In genomic region chr1:179634159-179634558, GRCm38 (mm10) we compare ENCODE assay signal across 18 mouse cellular contexts. TPM values are rescaled to one million over a fixed set of nuclear protein-coding genes. Genes with fewer than 3 reads are reported as not detected.
DNase-seq lines count a peak whose midpoint lies in the region; ATAC-seq and TF ChIP-seq lines count a peak whose summit lies in the region.
"Had no signal": no experiment of that assay in that cellular context is flagged by ENCODE, and none has a peak within 500 bp of the region (broad histone marks: within the 10 kb centered on the region; RNA-seq: fewer than 3 reads in every experiment).

No protein-coding gene starts in this region.

- no peak overlapping the region for H3K4me2 ChIP-seq in intestine, postnatal 0 days (replicated peaks; ENCODE audit: low read depth)
- no peak overlapping the region for H3K4me2 ChIP-seq in intestine, embryonic 16.5 days (ENCODE audit: low read depth, low read length)
- no peak overlapping the region for H3K4me2 ChIP-seq in lung, postnatal 0 days (replicated peaks; ENCODE audit: low read depth, low read length)
- H3K4me2 ChIP-seq: embryonic facial prominence, embryonic 15.5 days; heart, embryonic 15.5 days; hindbrain, embryonic 13.5 days; neural tube, embryonic 13.5 days had no signal

- TF ChIP-seq CTCF in intestine, postnatal 0 days (IDR thresholded peaks at IDR 0.05; ENCODE audit: low read depth): peak; percentile 16; the same call in 1 of the 2 replicates
- peak; percentile 3; the same call in 1 of the 2 replicates for TF ChIP-seq CTCF in lung, postnatal 0 days (IDR thresholded peaks at IDR 0.05)
- TF ChIP-seq CTCF in cortical plate, adult 2 months (IDR thresholded peaks at IDR 0.05; ENCODE audit: extremely low read depth, insufficient read depth, low read length): 0 out of 2 replicates have a peak, but pooled peaks have one; percentile 6

- no peak for ATAC-seq in intestine, postnatal 0 days
- ATAC-seq in intestine, embryonic 16.5 days: no peak
- ATAC-seq in lung, postnatal 0 days: no peak
- ATAC-seq: forebrain, embryonic 16.5 days had no signal

- H3K4me3 ChIP-seq in intestine, postnatal 0 days (ENCODE audit: low read depth, low read length): no peak overlapping the region
- no peak overlapping the region for H3K4me3 ChIP-seq in intestine, embryonic 16.5 days (ENCODE audit: low read length)
- no peak overlapping the region for H3K4me3 ChIP-seq in lung, postnatal 0 days (ENCODE audit: low read depth, low read length)
- H3K4me3 ChIP-seq in cortical plate, adult 2 months (ENCODE audit: insufficient read depth, low read length): no peak overlapping the region
- H3K4me3 ChIP-seq: embryonic facial prominence, embryonic 15.5 days; heart, embryonic 15.5 days; hindbrain, embryonic 13.5 days; megakaryocyte, embryonic 14.5 days; neural tube, embryonic 13.5 days had no signal

- peak; percentile 5 to 8 for DNase-seq in adrenal gland, postnatal 36 days
- DNase-seq in adrenal gland, postnatal 10 days: no peak
- DNase-seq in lung, postnatal 0 days (ENCODE audit: low spot score): no peak
- DNase-seq in lung, adult 18-20 months: no peak
- DNase-seq in yolk sac, embryonic 10.5 days (ENCODE audit: low spot score): no peak
- DNase-seq: cerebellum, adult 8-10 months; gastrocnemius, postnatal 25 days; heart, postnatal 36 days; lung, postnatal 36 days had no signal

- no peak for TF ChIP-seq EP300 in lung, postnatal 0 days (IDR thresholded peaks at IDR 0.05)

- no peak for TF ChIP-seq POLR2A in cortical plate, adult 2 months (IDR thresholded peaks at IDR 0.05; ENCODE audit: extremely low read depth, insufficient read depth, low read length)

- H3K9me3 ChIP-seq in intestine, postnatal 0 days (ENCODE audit: control insufficient read depth): no peaks in the 10 kb centered on the region
- no peaks in the 10 kb centered on the region for H3K9me3 ChIP-seq in intestine, embryonic 16.5 days (ENCODE audit: control insufficient read depth, low read length)
- H3K9me3 ChIP-seq in lung, postnatal 0 days (ENCODE audit: low read length): no peaks in the 10 kb centered on the region
- H3K9me3 ChIP-seq: embryonic facial prominence, embryonic 15.5 days; heart, embryonic 15.5 days; hindbrain, embryonic 13.5 days; megakaryocyte, embryonic 14.5 days; neural tube, embryonic 13.5 days had no signal

- WGBS in intestine, postnatal 0 days: 90% methylated on average over 3 of the region's 3 CpGs
- WGBS in intestine, embryonic 16.5 days: 90% methylated on average over 3 of the region's 3 CpGs
- 88% methylated on average over 3 of the region's 3 CpGs for WGBS in lung, postnatal 0 days

- 0 out of 2 replicates have a peak, but pooled peaks cover 3% of the 10 kb centered on the region for H3K4me1 ChIP-seq in intestine, postnatal 0 days (replicated peaks; ENCODE audit: control insufficient read depth, insufficient read depth, low read length)
- H3K4me1 ChIP-seq in intestine, embryonic 16.5 days (ENCODE audit: control insufficient read depth, insufficient read depth, low read length): no peaks in the 10 kb centered on the region
- no peaks in the 10 kb centered on the region for H3K4me1 ChIP-seq in lung, postnatal 0 days (ENCODE audit: insufficient read depth, low read depth, low read length)
- H3K4me1 ChIP-seq in cortical plate, adult 2 months (ENCODE audit: control insufficient read depth, insufficient read depth, low read length): no peaks in the 10 kb centered on the region
- H3K4me1 ChIP-seq: embryonic facial prominence, embryonic 15.5 days; heart, embryonic 15.5 days; neural tube, embryonic 13.5 days had no signal

- no peaks in the 10 kb centered on the region for H3K36me3 ChIP-seq in intestine, postnatal 0 days (ENCODE audit: control insufficient read depth, insufficient read depth)
- no peaks in the 10 kb centered on the region for H3K36me3 ChIP-seq in intestine, embryonic 16.5 days (ENCODE audit: control insufficient read depth, insufficient read depth, low read length)
- H3K36me3 ChIP-seq in lung, postnatal 0 days (ENCODE audit: insufficient read depth, low read length): no peaks in the 10 kb centered on the region
- H3K36me3 ChIP-seq: embryonic facial prominence, embryonic 15.5 days; heart, embryonic 15.5 days; hindbrain, embryonic 13.5 days; neural tube, embryonic 13.5 days had no signal

- no peaks in the 10 kb centered on the region for H3K27me3 ChIP-seq in intestine, postnatal 0 days (replicated peaks; ENCODE audit: control insufficient read depth, insufficient read depth, low read length)
- no peaks in the 10 kb centered on the region for H3K27me3 ChIP-seq in intestine, embryonic 16.5 days (replicated peaks; ENCODE audit: control insufficient read depth, insufficient read depth, low read length)
- H3K27me3 ChIP-seq in lung, postnatal 0 days (replicated peaks; ENCODE audit: insufficient read depth, low read length): no peaks in the 10 kb centered on the region
- H3K27me3 ChIP-seq: embryonic facial prominence, embryonic 15.5 days; heart, embryonic 15.5 days; hindbrain, embryonic 13.5 days; neural tube, embryonic 13.5 days had no signal

- H3K9ac ChIP-seq in intestine, postnatal 0 days (ENCODE audit: low read depth, low read length): no peak overlapping the region
- no peak overlapping the region for H3K9ac ChIP-seq in intestine, embryonic 16.5 days (ENCODE audit: low read depth, low read length)
- H3K9ac ChIP-seq in lung, postnatal 0 days (replicated peaks; ENCODE audit: low read depth): no peak overlapping the region
- H3K9ac ChIP-seq: embryonic facial prominence, embryonic 15.5 days; heart, embryonic 15.5 days; hindbrain, embryonic 13.5 days; neural tube, embryonic 13.5 days had no signal

- H3K27ac ChIP-seq in intestine, postnatal 0 days (ENCODE audit: low read depth, low read length): no peak overlapping the region
- no peak overlapping the region for H3K27ac ChIP-seq in intestine, embryonic 16.5 days (ENCODE audit: low read length)
- no peak overlapping the region for H3K27ac ChIP-seq in lung, postnatal 0 days (ENCODE audit: low read length)
- no peak overlapping the region for H3K27ac ChIP-seq in cortical plate, adult 2 months (ENCODE audit: insufficient read depth, low read length)
- H3K27ac ChIP-seq: embryonic facial prominence, embryonic 15.5 days; heart, embryonic 15.5 days; hindbrain, embryonic 13.5 days; neural tube, embryonic 13.5 days had no signal

RNA-seq across cellular contexts. Expression of gene Sccpdh, which starts 33.9 kb away (rescaled TPM):
- 10 to 100 TPM; 34.8 to 42.0 TPM for total RNA-seq in adrenal gland, postnatal 36 days (2021)
- 10 to 100 TPM; 29.9 to 36.9 TPM for total RNA-seq in adrenal gland, postnatal 10 days (2021)
- polyA plus RNA-seq in intestine, postnatal 0 days (2015; fragmentation: Nextera tagmentation; extraction: Ambion mirVana): 111 and 113 TPM in 2 replicates
- polyA plus RNA-seq in intestine, embryonic 16.5 days (2015; fragmentation: Nextera tagmentation; extraction: Ambion mirVana): 47.1 and 49.8 TPM in 2 replicates
- polyA plus RNA-seq in lung, postnatal 0 days (2015; fragmentation: Nextera tagmentation; extraction: Ambion mirVana): 52.8 and 54.1 TPM in 2 replicates
- polyA plus RNA-seq in cortical plate, adult 2 months (2012; rRNA removed): 66.9 and 75.0 TPM in 2 replicates

Comparison
In these comparisons a context has a peak if more than half of its experiments do, and no peak if none do; other contexts are left out.
1. DNase-seq: peak in adrenal gland, postnatal 36 days (2 of 2); none in adrenal gland, postnatal 10 days (single experiment), lung, postnatal 0 days (single experiment), lung, adult 18-20 months (0 of 2) and yolk sac, embryonic 10.5 days (single experiment).
2. Peak in every context shown above with its lines, with median percentiles within 50 percentile points of each other: CTCF ChIP-seq.